Mouse (Mus musculus): ENCODE measurements around the gene Boc. TPM values are rescaled to one million over a fixed set of nuclear protein-coding genes. Genes with fewer than 3 reads are reported as not detected.

Boc gene
- 14.2 and 14.9 TPM in 2 replicates for polyA plus RNA-seq (2014; fragmentation: Nextera tagmentation; extraction: Ambion mirVana)

GRCm38 (mm10) chr16:44558471-44559329 is at the start of gene Boc:
Gene Boc, minus strand, starts transcription at chr16:44558897.
- Histone ChIP-seq H3K9me3 (ENCODE audit: control insufficient read depth, low read length) (no peaks in the 10 kb centered on the region), H3K36me3 (ENCODE audit: control insufficient read depth, insufficient read depth, low read length) (no peaks in the 10 kb centered on the region), H3K27me3 (replicated peaks; ENCODE audit: control insufficient read depth, insufficient read depth, low read length) (no peaks in the 10 kb centered on the region), H3K4me1 (replicated peaks; ENCODE audit: control insufficient read depth, insufficient read depth, low read length) (peaks cover 7% of the 10 kb centered on the region; the same call in 1 of the 2 replicates), H3K9ac (ENCODE audit: low read length) (peak within 1 kb of the TSS; percentile 91), H3K4me2 (ENCODE audit: low read length) (peak within 1 kb of the TSS; percentile 63), H3K4me3 (ENCODE audit: low read depth, low read length) (peak within 1 kb of the TSS; percentile 80), H3K27ac (ENCODE audit: low read depth) (peak within 1 kb of the TSS; percentile 92)
- peak; percentile 86 for DNase-seq (ENCODE audit: low spot score)
- peak; percentile 72 for ATAC-seq (replicated peaks; ENCODE audit: low FRiP score, low TSS enrichment, low read depth)
- WGBS: under 1% methylated on average over 45 of the region's 46 CpGs

- ATAC-seq (replicated peaks; ENCODE audit: low FRiP score, low TSS enrichment, low read depth): no peak
Measured at GRCm38 (mm10) chr16:44606643-44607042, 47.9 kb upstream of the Boc start.

GRCm38 (mm10) chr16:44604021-44604616 is 45.4 kb upstream of the Boc start:
- peaks cover 20% of the 10 kb centered on the region for H3K4me1 ChIP-seq (replicated peaks; ENCODE audit: control insufficient read depth, insufficient read depth, low read length)
- WGBS: 46% methylated on average over 9 of the region's 9 CpGs
- no peak for ATAC-seq (replicated peaks; ENCODE audit: low FRiP score, low TSS enrichment, low read depth)
- H3K27me3 ChIP-seq (replicated peaks; ENCODE audit: control insufficient read depth, insufficient read depth, low read length): no peaks in the 10 kb centered on the region
- DNase-seq (ENCODE audit: low spot score): no peak
- H3K4me3 ChIP-seq (ENCODE audit: low read depth, low read length): no peak overlapping the region
- H3K9me3 ChIP-seq (ENCODE audit: control insufficient read depth, low read length): no peaks in the 10 kb centered on the region
- H3K9ac ChIP-seq (ENCODE audit: low read length): no peak overlapping the region
- 0 out of 2 replicates have a peak overlapping the region, but pooled peaks have one; percentile 22 for H3K27ac ChIP-seq (ENCODE audit: low read depth)
- H3K36me3 ChIP-seq (ENCODE audit: control insufficient read depth, insufficient read depth, low read length): no peaks in the 10 kb centered on the region
- no peak overlapping the region for H3K4me2 ChIP-seq (ENCODE audit: low read length)

More at GRCm38 (mm10) chr16:44606643-44607042, 47.9 kb upstream of the Boc start:
- 74% methylated on average over 1 of the region's 1 CpGs for WGBS
- H3K4me3 ChIP-seq (ENCODE audit: low read depth, low read length): no peak overlapping the region
- H3K27ac ChIP-seq (ENCODE audit: low read depth): no peak overlapping the region
- no peak overlapping the region for H3K4me2 ChIP-seq (ENCODE audit: low read length)
- no peaks in the 10 kb centered on the region for H3K36me3 ChIP-seq (ENCODE audit: control insufficient read depth, insufficient read depth, low read length)
- DNase-seq (ENCODE audit: low spot score): no peak
- H3K9ac ChIP-seq (ENCODE audit: low read length): no peak overlapping the region
- H3K9me3 ChIP-seq (ENCODE audit: control insufficient read depth, low read length): no peaks in the 10 kb centered on the region
- H3K4me1 ChIP-seq (replicated peaks; ENCODE audit: control insufficient read depth, insufficient read depth, low read length): peaks cover 17% of the 10 kb centered on the region
- H3K27me3 ChIP-seq (replicated peaks; ENCODE audit: control insufficient read depth, insufficient read depth, low read length): no peaks in the 10 kb centered on the region

GRCm38 (mm10) chr16:44601999-44602794 is 43.5 kb upstream of the Boc start:
- Histone ChIP-seq H3K27ac (ENCODE audit: low read depth) (no peak overlapping the region), H3K9ac (ENCODE audit: low read length) (no peak overlapping the region), H3K27me3 (replicated peaks; ENCODE audit: control insufficient read depth, insufficient read depth, low read length) (no peaks in the 10 kb centered on the region), H3K4me3 (ENCODE audit: low read depth, low read length) (no peak overlapping the region), H3K9me3 (ENCODE audit: control insufficient read depth, low read length) (no peaks in the 10 kb centered on the region), H3K4me1 (replicated peaks; ENCODE audit: control insufficient read depth, insufficient read depth, low read length) (peaks cover 20% of the 10 kb centered on the region), H3K36me3 (ENCODE audit: control insufficient read depth, insufficient read depth, low read length) (no peaks in the 10 kb centered on the region), H3K4me2 (ENCODE audit: low read length) (no peak overlapping the region)
- no peak for DNase-seq (ENCODE audit: low spot score)
- WGBS: 32% methylated on average over 8 of the region's 8 CpGs
- ATAC-seq (replicated peaks; ENCODE audit: low FRiP score, low TSS enrichment, low read depth): no peak; the same call in 1 of the 2 replicates

GRCm38 (mm10) chr16:44601182-44601581 is 42.5 kb upstream of the Boc start:
- WGBS: 50% methylated on average over 2 of the region's 2 CpGs
- no peak overlapping the region for H3K4me2 ChIP-seq (ENCODE audit: low read length)
- no peak overlapping the region for H3K9ac ChIP-seq (ENCODE audit: low read length)
- H3K4me1 ChIP-seq (replicated peaks; ENCODE audit: control insufficient read depth, insufficient read depth, low read length): peaks cover 20% of the 10 kb centered on the region
- no peak overlapping the region for H3K4me3 ChIP-seq (ENCODE audit: low read depth, low read length)
- H3K27ac ChIP-seq (ENCODE audit: low read depth): no peak overlapping the region
- no peaks in the 10 kb centered on the region for H3K36me3 ChIP-seq (ENCODE audit: control insufficient read depth, insufficient read depth, low read length)
- H3K27me3 ChIP-seq (replicated peaks; ENCODE audit: control insufficient read depth, insufficient read depth, low read length): no peaks in the 10 kb centered on the region
- H3K9me3 ChIP-seq (ENCODE audit: control insufficient read depth, low read length): no peaks in the 10 kb centered on the region
- ATAC-seq (replicated peaks; ENCODE audit: low FRiP score, low TSS enrichment, low read depth) (no peak), DNase-seq (ENCODE audit: low spot score) (no peak)

- Histone ChIP-seq H3K27me3 (replicated peaks; ENCODE audit: control insufficient read depth, insufficient read depth, low read length) (no peaks in the 10 kb centered on the region), H3K4me1 (replicated peaks; ENCODE audit: control insufficient read depth, insufficient read depth, low read length) (peaks cover 7% of the 10 kb centered on the region; the same call in 1 of the 2 replicates), H3K4me3 (ENCODE audit: low read depth, low read length) (no peak overlapping the region), H3K36me3 (ENCODE audit: control insufficient read depth, insufficient read depth, low read length) (no peaks in the 10 kb centered on the region), H3K9ac (ENCODE audit: low read length) (no peak overlapping the region), H3K9me3 (ENCODE audit: control insufficient read depth, low read length) (no peaks in the 10 kb centered on the region), H3K4me2 (ENCODE audit: low read length) (no peak overlapping the region), H3K27ac (ENCODE audit: low read depth) (no peak overlapping the region)
- WGBS: 66% methylated on average over 2 of the region's 2 CpGs
- DNase-seq (ENCODE audit: low spot score): no peak
- ATAC-seq (replicated peaks; ENCODE audit: low FRiP score, low TSS enrichment, low read depth): no peak
Measured at GRCm38 (mm10) chr16:44597106-44597806, 38.6 kb upstream of the Boc start.

GRCm38 (mm10) chr16:44589506-44589905 is 30.8 kb upstream of the Boc start:
- DNase-seq (ENCODE audit: low spot score) (no peak), ATAC-seq (replicated peaks; ENCODE audit: low FRiP score, low TSS enrichment, low read depth) (no peak)
- no peak overlapping the region for H3K4me2 ChIP-seq (ENCODE audit: low read length)
- H3K9ac ChIP-seq (ENCODE audit: low read length): no peak overlapping the region
- H3K9me3 ChIP-seq (ENCODE audit: control insufficient read depth, low read length): no peaks in the 10 kb centered on the region
- no peak overlapping the region for H3K27ac ChIP-seq (ENCODE audit: low read depth)
- H3K27me3 ChIP-seq (replicated peaks; ENCODE audit: control insufficient read depth, insufficient read depth, low read length): no peaks in the 10 kb centered on the region
- no peaks in the 10 kb centered on the region for H3K36me3 ChIP-seq (ENCODE audit: control insufficient read depth, insufficient read depth, low read length)
- no peaks in the 10 kb centered on the region for H3K4me1 ChIP-seq (replicated peaks; ENCODE audit: control insufficient read depth, insufficient read depth, low read length)
- 80% methylated on average over 1 of the region's 1 CpGs for WGBS
- no peak overlapping the region for H3K4me3 ChIP-seq (ENCODE audit: low read depth, low read length)

Data from intestine, embryonic 14.5 days (tissue).